Comparison of ENCODE assay signal across 26 mouse cellular contexts in genomic region chr6:106454131-106454838, GRCm38 (mm10).
DNase-seq lines count a peak whose midpoint lies in the region; ATAC-seq lines count a peak whose summit lies in the region.
"Had no signal": no experiment of that assay in that cellular context is flagged by ENCODE, and none has a peak within 500 bp of the region (broad histone marks: within the 10 kb centered on the region; RNA-seq: fewer than 3 reads in every experiment).

No protein-coding gene starts in this region.

- peak; percentile 50 for ATAC-seq in forebrain, embryonic 13.5 days
- ATAC-seq in forebrain, embryonic 16.5 days, result no peak
- ATAC-seq in midbrain, embryonic 11.5 days (ENCODE audit: low FRiP score), result peak; percentile 33; the same call in 1 of the 2 replicates
- ATAC-seq in midbrain, embryonic 13.5 days, result peak; percentile 68; the same call in 1 of the 2 replicates
- ATAC-seq in neural tube, embryonic 14.5 days (ENCODE audit: low read depth), result peak; percentile 14; the same call in 1 of the 2 replicates
- ATAC-seq: inflammation-experienced regulatory T-cells, adult 6 months had no signal

- WGBS in forebrain, embryonic 13.5 days, result 65% methylated on average over 3 of the region's 3 CpGs
- WGBS in forebrain, embryonic 16.5 days, result 58% methylated on average over 3 of the region's 3 CpGs
- 80% methylated on average over 3 of the region's 3 CpGs for WGBS in midbrain, embryonic 11.5 days
- 79% methylated on average over 3 of the region's 3 CpGs for WGBS in midbrain, embryonic 10.5 days
- 49% methylated on average over 3 of the region's 3 CpGs for WGBS in midbrain, embryonic 13.5 days
- 62% methylated on average over 3 of the region's 3 CpGs for WGBS in neural tube, embryonic 14.5 days

- H3K4me2 ChIP-seq in forebrain, embryonic 13.5 days, result no peak overlapping the region
- H3K4me2 ChIP-seq in forebrain, embryonic 16.5 days (ENCODE audit: low read length), result no peak overlapping the region
- H3K4me2 ChIP-seq in midbrain, embryonic 11.5 days, result no peak overlapping the region
- H3K4me2 ChIP-seq in midbrain, embryonic 13.5 days (replicated peaks), result no peak overlapping the region
- H3K4me2 ChIP-seq in neural tube, embryonic 14.5 days (ENCODE audit: low read depth, low read length), result no peak overlapping the region
- H3K4me2 ChIP-seq: hindbrain, embryonic 12.5 days; limb, embryonic 15.5 days; liver, embryonic 13.5 days had no signal

- H3K4me3 ChIP-seq in forebrain, embryonic 13.5 days, result no peak overlapping the region
- no peak overlapping the region for H3K4me3 ChIP-seq in forebrain, embryonic 16.5 days (replicated peaks; ENCODE audit: low read length)
- H3K4me3 ChIP-seq in midbrain, embryonic 11.5 days (ENCODE audit: low read depth, low read length), result no peak overlapping the region
- no peak overlapping the region for H3K4me3 ChIP-seq in midbrain, embryonic 10.5 days
- H3K4me3 ChIP-seq in midbrain, embryonic 13.5 days (replicated peaks), result no peak overlapping the region
- H3K4me3 ChIP-seq in neural tube, embryonic 14.5 days (ENCODE audit: low read depth, low read length), result no peak overlapping the region
- H3K4me3 ChIP-seq: hindbrain, embryonic 12.5 days; limb, embryonic 10.5 days; limb, embryonic 15.5 days; liver, embryonic 13.5 days had no signal

- no peak for DNase-seq in midbrain, embryonic 11.5 days (ENCODE audit: low spot score, missing footprints)
- no peak for DNase-seq in midbrain, embryonic 10.5 days (ENCODE audit: low spot score)
- no peak for DNase-seq in MN1 (ENCODE audit: low spot score)
- DNase-seq: adrenal gland, postnatal 14 days; cerebellum, adult 11-12 months; cerebellum, postnatal 14 days; gastrocnemius, postnatal 14 days; heart, postnatal 14 days; kidney, adult 11 months; kidney, postnatal 14 days; layer of hippocampus, adult 9-11 months; liver, embryonic 13.5 days; lung, adult 18-20 months; lung, postnatal 14 days; right cerebral cortex, postnatal 4 days; thymus, adult 18-20 months; thymus, postnatal 25 days had no signal

- no peak overlapping the region for H3K9ac ChIP-seq in forebrain, embryonic 13.5 days
- H3K9ac ChIP-seq in forebrain, embryonic 16.5 days (replicated peaks; ENCODE audit: low read depth, low read length), result no peak overlapping the region
- H3K9ac ChIP-seq in midbrain, embryonic 11.5 days (ENCODE audit: low read length), result no peak overlapping the region
- no peak overlapping the region for H3K9ac ChIP-seq in midbrain, embryonic 13.5 days (replicated peaks)
- no peak overlapping the region for H3K9ac ChIP-seq in neural tube, embryonic 14.5 days (replicated peaks; ENCODE audit: low read depth, low read length)
- H3K9ac ChIP-seq: hindbrain, embryonic 12.5 days; limb, embryonic 15.5 days; liver, embryonic 13.5 days had no signal

- H3K4me1 ChIP-seq in forebrain, embryonic 13.5 days, result peaks cover 13% of the 10 kb centered on the region; the same call in 1 of the 2 replicates
- H3K4me1 ChIP-seq in forebrain, embryonic 16.5 days (replicated peaks; ENCODE audit: control insufficient read depth, insufficient read depth, low read length), result no peaks in the 10 kb centered on the region
- no peaks in the 10 kb centered on the region for H3K4me1 ChIP-seq in midbrain, embryonic 11.5 days (ENCODE audit: control insufficient read depth, insufficient read depth, low read length)
- H3K4me1 ChIP-seq in midbrain, embryonic 10.5 days, result no peaks in the 10 kb centered on the region
- peaks cover 13% of the 10 kb centered on the region for H3K4me1 ChIP-seq in midbrain, embryonic 13.5 days (replicated peaks)
- no peaks in the 10 kb centered on the region for H3K4me1 ChIP-seq in neural tube, embryonic 14.5 days (ENCODE audit: control insufficient read depth, insufficient read depth, low read length)
- H3K4me1 ChIP-seq: hindbrain, embryonic 12.5 days; limb, embryonic 15.5 days; liver, embryonic 13.5 days had no signal

- H3K27ac ChIP-seq in forebrain, embryonic 13.5 days, result no peak overlapping the region
- no peak overlapping the region for H3K27ac ChIP-seq in forebrain, embryonic 16.5 days (ENCODE audit: low read length)
- H3K27ac ChIP-seq in midbrain, embryonic 11.5 days (ENCODE audit: low read depth, low read length), result no peak overlapping the region
- no peak overlapping the region for H3K27ac ChIP-seq in midbrain, embryonic 10.5 days (replicated peaks)
- peak overlapping the region; percentile 46 for H3K27ac ChIP-seq in midbrain, embryonic 13.5 days
- H3K27ac ChIP-seq in neural tube, embryonic 14.5 days (ENCODE audit: low read depth, low read length), result no peak overlapping the region
- H3K27ac ChIP-seq: hindbrain, embryonic 12.5 days; limb, embryonic 10.5 days; limb, embryonic 15.5 days; liver, embryonic 13.5 days; stomach, postnatal 0 days had no signal

- no peaks in the 10 kb centered on the region for H3K27me3 ChIP-seq in forebrain, embryonic 13.5 days
- H3K27me3 ChIP-seq in forebrain, embryonic 16.5 days (replicated peaks; ENCODE audit: control insufficient read depth, insufficient read depth, low read length), result no peaks in the 10 kb centered on the region
- no peaks in the 10 kb centered on the region for H3K27me3 ChIP-seq in midbrain, embryonic 11.5 days (ENCODE audit: control insufficient read depth, insufficient read depth, low read length)
- no peaks in the 10 kb centered on the region for H3K27me3 ChIP-seq in midbrain, embryonic 10.5 days (ENCODE audit: low read depth, poor library complexity, severe bottlenecking)
- no peaks in the 10 kb centered on the region for H3K27me3 ChIP-seq in midbrain, embryonic 13.5 days
- no peaks in the 10 kb centered on the region for H3K27me3 ChIP-seq in neural tube, embryonic 14.5 days (ENCODE audit: control insufficient read depth, insufficient read depth, low read length)
- H3K27me3 ChIP-seq: hindbrain, embryonic 12.5 days; limb, embryonic 15.5 days; liver, embryonic 13.5 days had no signal

- H3K36me3 ChIP-seq in forebrain, embryonic 13.5 days (ENCODE audit: poor library complexity, severe bottlenecking), result no peaks in the 10 kb centered on the region
- no peaks in the 10 kb centered on the region for H3K36me3 ChIP-seq in forebrain, embryonic 16.5 days (ENCODE audit: control insufficient read depth, insufficient read depth)
- H3K36me3 ChIP-seq in midbrain, embryonic 11.5 days (ENCODE audit: control insufficient read depth, insufficient read depth, low read length), result no peaks in the 10 kb centered on the region
- H3K36me3 ChIP-seq in midbrain, embryonic 10.5 days, result no peaks in the 10 kb centered on the region
- no peaks in the 10 kb centered on the region for H3K36me3 ChIP-seq in midbrain, embryonic 13.5 days
- H3K36me3 ChIP-seq in neural tube, embryonic 14.5 days (ENCODE audit: control insufficient read depth, insufficient read depth, low read length), result no peaks in the 10 kb centered on the region
- H3K36me3 ChIP-seq: hindbrain, embryonic 12.5 days; limb, embryonic 10.5 days; limb, embryonic 15.5 days; liver, embryonic 13.5 days had no signal

- H3K9me3 ChIP-seq in forebrain, embryonic 13.5 days (replicated peaks), result no peaks in the 10 kb centered on the region
- no peaks in the 10 kb centered on the region for H3K9me3 ChIP-seq in forebrain, embryonic 16.5 days (ENCODE audit: control insufficient read depth, low read length)
- H3K9me3 ChIP-seq in midbrain, embryonic 11.5 days (ENCODE audit: control insufficient read depth, low read length), result no peaks in the 10 kb centered on the region
- H3K9me3 ChIP-seq in midbrain, embryonic 10.5 days (replicated peaks), result no peaks in the 10 kb centered on the region
- no peaks in the 10 kb centered on the region for H3K9me3 ChIP-seq in midbrain, embryonic 13.5 days
- H3K9me3 ChIP-seq in neural tube, embryonic 14.5 days (ENCODE audit: control insufficient read depth, low read length), result no peaks in the 10 kb centered on the region
- H3K9me3 ChIP-seq: hindbrain, embryonic 12.5 days; limb, embryonic 10.5 days; limb, embryonic 15.5 days; liver, embryonic 13.5 days had no signal
